Mouse (Mus musculus): Measurements from ENCODE around the gene Nr2e1. TPM values are rescaled to one million over a fixed set of nuclear protein-coding genes. Genes with fewer than 3 reads are reported as not detected.

Gene Nr2e1
- polyA plus RNA-seq, 1 experiment from 2014 or later, result not detected

GRCm38 (mm10) chr10:42577525-42578280 is 5.7 kb downstream of the Nr2e1 start:
- no peak for ATAC-seq (ENCODE audit: low read depth)
- H3K9me3 ChIP-seq (replicated peaks), result no peaks in the 10 kb centered on the region
- no peak overlapping the region for H3K27ac ChIP-seq
- no peak for DNase-seq
- H3K36me3 ChIP-seq, result no peaks in the 10 kb centered on the region
- no peak overlapping the region for H3K4me2 ChIP-seq
- peaks cover 17% of the 10 kb centered on the region for H3K4me1 ChIP-seq (replicated peaks)
- H3K27me3 ChIP-seq, result peaks cover 100% of the 10 kb centered on the region
- H3K4me3 ChIP-seq (replicated peaks), result no peak overlapping the region
- H3K9ac ChIP-seq, result no peak overlapping the region
- WGBS (ENCODE audit: insufficient replicate concordance), result 6% methylated on average over 15 of the region's 15 CpGs

GRCm38 (mm10) chr10:42574639-42575038 is 8.8 kb downstream of the Nr2e1 start:
- 4% methylated on average over 10 of the region's 10 CpGs for WGBS (ENCODE audit: insufficient replicate concordance)
- Histone ChIP-seq H3K27ac (no peak overlapping the region), H3K4me2 (no peak overlapping the region), H3K27me3 (peaks cover 99% of the 10 kb centered on the region), H3K9me3 (replicated peaks) (no peaks in the 10 kb centered on the region), H3K36me3 (no peaks in the 10 kb centered on the region), H3K9ac (no peak overlapping the region), H3K4me3 (replicated peaks) (no peak overlapping the region), H3K4me1 (replicated peaks) (peaks cover 3% of the 10 kb centered on the region; the same call in 1 of the 2 replicates)
- DNase-seq (no peak), ATAC-seq (ENCODE audit: low read depth) (no peak)

- Histone ChIP-seq H3K9me3 (replicated peaks) (no peaks in the 10 kb centered on the region), H3K36me3 (no peaks in the 10 kb centered on the region), H3K4me1 (replicated peaks) (no peaks in the 10 kb centered on the region), H3K9ac (no peak overlapping the region), H3K27ac (no peak overlapping the region), H3K4me3 (replicated peaks) (no peak overlapping the region), H3K4me2 (no peak overlapping the region), H3K27me3 (peaks cover 98% of the 10 kb centered on the region)
- DNase-seq, result no peak
- no peak for ATAC-seq (ENCODE audit: low read depth)
- WGBS (ENCODE audit: insufficient replicate concordance), result 4% methylated on average over 15 of the region's 15 CpGs
These were observed 10.5 kb downstream of the Nr2e1 start for GRCm38 (mm10) chr10:42572971-42573370.

GRCm38 (mm10) chr10:42572567-42572966 is 10.9 kb downstream of the Nr2e1 start:
- no peak for ATAC-seq (ENCODE audit: low read depth)
- H3K9me3 ChIP-seq (replicated peaks), result no peaks in the 10 kb centered on the region
- peaks cover 98% of the 10 kb centered on the region for H3K27me3 ChIP-seq
- H3K9ac ChIP-seq, result no peak overlapping the region
- no peak overlapping the region for H3K4me2 ChIP-seq
- H3K4me3 ChIP-seq (replicated peaks), result no peak overlapping the region
- 4% methylated on average over 20 of the region's 20 CpGs for WGBS (ENCODE audit: insufficient replicate concordance)
- no peaks in the 10 kb centered on the region for H3K36me3 ChIP-seq
- DNase-seq, result no peak
- H3K27ac ChIP-seq, result no peak overlapping the region
- no peaks in the 10 kb centered on the region for H3K4me1 ChIP-seq (replicated peaks)

- 0 out of 2 replicates have a peak, but pooled peaks cover 4% of the 10 kb centered on the region for H3K4me1 ChIP-seq (replicated peaks)
- H3K4me3 ChIP-seq (replicated peaks), result no peak overlapping the region
- no peak overlapping the region for H3K4me2 ChIP-seq
- ATAC-seq (ENCODE audit: low read depth) (0 out of 2 replicates have a peak, but pooled peaks have one; percentile 45), DNase-seq (peak; percentile 46)
- H3K9ac ChIP-seq, result no peak overlapping the region
- H3K27ac ChIP-seq, result no peak overlapping the region
- H3K27me3 ChIP-seq, result peaks cover 86% of the 10 kb centered on the region
- H3K36me3 ChIP-seq, result no peaks in the 10 kb centered on the region
- WGBS (ENCODE audit: insufficient replicate concordance), result 2% methylated on average over 12 of the region's 12 CpGs
- H3K9me3 ChIP-seq (replicated peaks), result no peaks in the 10 kb centered on the region
These were observed 21.2 kb downstream of the Nr2e1 start for GRCm38 (mm10) chr10:42562272-42562671.

- Histone ChIP-seq H3K9me3 (replicated peaks) (no peaks in the 10 kb centered on the region), H3K27me3 (peaks cover 71% of the 10 kb centered on the region), H3K36me3 (no peaks in the 10 kb centered on the region), H3K9ac (no peak overlapping the region), H3K4me3 (replicated peaks) (no peak overlapping the region), H3K4me1 (replicated peaks) (0 out of 2 replicates have a peak, but pooled peaks cover 4% of the 10 kb centered on the region), H3K27ac (no peak overlapping the region), H3K4me2 (no peak overlapping the region)
- WGBS (ENCODE audit: insufficient replicate concordance), result 51% methylated on average over 5 of the region's 5 CpGs
- no peak for ATAC-seq (ENCODE audit: low read depth)
- no peak for DNase-seq
These were observed 23.7 kb downstream of the Nr2e1 start for GRCm38 (mm10) chr10:42559581-42560200.

- H3K27ac ChIP-seq, result 0 out of 2 replicates have a peak overlapping the region, but pooled peaks have one; percentile 25
- H3K27me3 ChIP-seq, result peaks cover 18% of the 10 kb centered on the region
- no peak overlapping the region for H3K9ac ChIP-seq
- no peaks in the 10 kb centered on the region for H3K36me3 ChIP-seq
- WGBS (ENCODE audit: insufficient replicate concordance), result 76% methylated on average over 3 of the region's 3 CpGs
- no peaks in the 10 kb centered on the region for H3K9me3 ChIP-seq (replicated peaks)
- H3K4me2 ChIP-seq, result no peak overlapping the region
- peak; percentile 50 for DNase-seq
- ATAC-seq (ENCODE audit: low read depth), result peak; percentile 83
- H3K4me3 ChIP-seq (replicated peaks), result no peak overlapping the region
- H3K4me1 ChIP-seq (replicated peaks), result peaks cover 34% of the 10 kb centered on the region
These were observed 36.9 kb downstream of the Nr2e1 start for GRCm38 (mm10) chr10:42546507-42546906.

GRCm38 (mm10) chr10:42545707-42546503 is 37.5 kb downstream of the Nr2e1 start:
- ATAC-seq (ENCODE audit: low read depth), result peak; percentile 56; the same call in 1 of the 2 replicates

GRCm38 (mm10) chr10:42537571-42538316 is 45.7 kb downstream of the Nr2e1 start:
- peaks cover 29% of the 10 kb centered on the region for H3K36me3 ChIP-seq
- H3K27me3 ChIP-seq, result no peaks in the 10 kb centered on the region
- peak overlapping the region; percentile 70 for H3K4me2 ChIP-seq
- H3K9ac ChIP-seq, result peak overlapping the region; percentile 64
- peak overlapping the region; percentile 33 for H3K4me3 ChIP-seq (replicated peaks)
- WGBS (ENCODE audit: insufficient replicate concordance), result 23% methylated on average over 9 of the region's 9 CpGs
- H3K27ac ChIP-seq, result peak overlapping the region; percentile 97
- peak; percentile 91 for ATAC-seq (ENCODE audit: low read depth)
- DNase-seq, result peak; percentile 81
- H3K9me3 ChIP-seq (replicated peaks), result no peaks in the 10 kb centered on the region
- peaks cover 78% of the 10 kb centered on the region for H3K4me1 ChIP-seq (replicated peaks)

More at GRCm38 (mm10) chr10:42545707-42546503, 37.5 kb downstream of the Nr2e1 start:
- Histone ChIP-seq H3K4me1 (replicated peaks) (peaks cover 34% of the 10 kb centered on the region), H3K27me3 (peaks cover 12% of the 10 kb centered on the region), H3K27ac (0 out of 2 replicates have a peak overlapping the region, but pooled peaks have one; percentile 25), H3K4me2 (no peak overlapping the region), H3K9me3 (replicated peaks) (no peaks in the 10 kb centered on the region), H3K36me3 (no peaks in the 10 kb centered on the region), H3K9ac (no peak overlapping the region), H3K4me3 (replicated peaks) (no peak overlapping the region)
- no peak for DNase-seq
- WGBS (ENCODE audit: insufficient replicate concordance), result 58% methylated on average over 6 of the region's 6 CpGs

GRCm38 (mm10) chr10:42533836-42534453 is 49.5 kb downstream of the Nr2e1 start:
- Histone ChIP-seq H3K9ac (peak overlapping the region; percentile 70), H3K4me2 (peak overlapping the region; percentile 64), H3K9me3 (replicated peaks) (no peaks in the 10 kb centered on the region), H3K36me3 (peaks cover 56% of the 10 kb centered on the region), H3K27ac (peak overlapping the region; percentile 97), H3K4me1 (replicated peaks) (peaks cover 89% of the 10 kb centered on the region), H3K4me3 (replicated peaks) (peak overlapping the region; percentile 29), H3K27me3 (no peaks in the 10 kb centered on the region)
- peak; percentile 81 for ATAC-seq (ENCODE audit: low read depth)
- WGBS (ENCODE audit: insufficient replicate concordance), result 18% methylated on average over 11 of the region's 11 CpGs
- peak; percentile 64 for DNase-seq

Measured in liver, embryonic 13.5 days (tissue).